Mouse (Mus musculus) adrenal gland, adult 8-10 months (tissue): ENCODE measurements around the gene Gm10570. TPM values are rescaled to one million over a fixed set of nuclear protein-coding genes. Genes with fewer than 3 reads are reported as not detected.

Experiments used
- DNase-seq: peaks from one replicate; pipeline ENCODE4 v3.0.0; 2022
- total RNA-seq, 4 experiments: library from RNA; stranded (reverse); gene quantifications; 2 replicates each; pipeline ENCODE4 v1.2.4; 2022

Gm10570 gene
- total RNA-seq, 4 experiments from 2014 or later: 0.86 TPM; not detected in 3

DNA sequence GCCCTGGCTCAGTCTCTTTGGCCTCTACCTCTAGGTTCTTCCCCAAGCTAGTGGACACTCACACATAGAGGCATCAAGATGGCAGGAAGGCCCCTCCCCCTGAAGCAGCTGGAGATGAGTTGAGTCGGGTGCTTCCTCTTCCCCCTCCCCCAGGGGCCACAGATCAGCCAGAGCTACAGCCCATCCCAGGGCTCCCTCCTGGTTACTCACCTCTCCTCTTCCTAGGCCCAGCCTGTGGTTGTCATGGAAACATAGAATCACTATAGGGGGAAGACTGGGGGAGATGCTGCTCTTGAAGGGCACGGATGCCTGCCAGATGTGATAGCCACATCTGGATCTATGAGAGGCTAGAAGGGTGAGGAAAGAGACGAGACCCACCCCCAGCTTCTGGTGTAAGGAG lies 3.7 kb downstream of the Gm10570 start:
- DNase-seq: no peak

DNA sequence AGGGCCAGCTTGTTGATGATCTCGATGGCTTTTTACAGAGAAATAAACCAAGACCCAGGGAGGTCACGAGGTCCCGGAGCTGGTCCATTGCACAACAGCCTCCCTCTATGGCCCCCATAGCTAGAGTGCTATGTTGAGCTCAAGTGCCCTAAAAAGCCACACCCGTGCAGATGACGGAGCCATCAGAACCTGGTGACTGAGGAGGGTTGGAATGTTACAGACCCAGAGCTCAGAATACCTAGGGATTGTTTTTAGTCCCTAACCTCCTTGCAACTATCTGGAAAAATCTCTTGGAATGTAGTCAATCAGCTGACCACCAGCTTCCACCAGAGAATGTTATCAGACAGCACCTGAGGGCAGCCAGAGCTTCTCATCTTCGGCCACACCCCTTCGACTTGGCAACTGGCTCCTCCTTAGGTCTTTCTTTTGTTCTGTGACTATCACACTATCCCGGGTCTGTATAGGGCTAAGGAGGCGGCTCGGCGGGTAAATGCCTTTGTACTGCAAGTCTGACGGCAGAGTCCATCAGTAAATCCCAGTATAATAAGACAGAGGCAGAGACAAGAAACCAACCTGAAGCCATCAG lies 6.1 kb downstream of the Gm10570 start:
- no peak for DNase-seq

DNA sequence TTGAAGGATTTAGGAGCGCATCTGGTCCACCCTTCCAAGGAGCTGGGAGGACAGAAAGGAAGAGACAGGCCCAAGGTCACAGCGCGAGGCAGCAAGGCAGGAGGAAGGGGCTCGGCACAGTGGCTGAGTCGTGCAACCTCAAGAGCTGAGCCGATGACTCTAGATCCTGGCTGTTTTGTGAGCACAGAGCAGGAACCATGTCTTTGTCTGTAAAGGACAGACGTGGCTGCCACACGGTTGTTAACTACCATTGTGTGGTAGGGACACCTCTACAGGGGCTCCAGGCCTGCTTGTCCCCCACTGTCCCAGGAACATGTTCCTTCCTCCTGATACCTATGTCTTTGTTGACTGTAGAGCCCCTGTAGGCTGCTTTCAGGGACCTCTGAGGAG lies 8.8 kb downstream of the Gm10570 start:
- no peak for DNase-seq

DNA sequence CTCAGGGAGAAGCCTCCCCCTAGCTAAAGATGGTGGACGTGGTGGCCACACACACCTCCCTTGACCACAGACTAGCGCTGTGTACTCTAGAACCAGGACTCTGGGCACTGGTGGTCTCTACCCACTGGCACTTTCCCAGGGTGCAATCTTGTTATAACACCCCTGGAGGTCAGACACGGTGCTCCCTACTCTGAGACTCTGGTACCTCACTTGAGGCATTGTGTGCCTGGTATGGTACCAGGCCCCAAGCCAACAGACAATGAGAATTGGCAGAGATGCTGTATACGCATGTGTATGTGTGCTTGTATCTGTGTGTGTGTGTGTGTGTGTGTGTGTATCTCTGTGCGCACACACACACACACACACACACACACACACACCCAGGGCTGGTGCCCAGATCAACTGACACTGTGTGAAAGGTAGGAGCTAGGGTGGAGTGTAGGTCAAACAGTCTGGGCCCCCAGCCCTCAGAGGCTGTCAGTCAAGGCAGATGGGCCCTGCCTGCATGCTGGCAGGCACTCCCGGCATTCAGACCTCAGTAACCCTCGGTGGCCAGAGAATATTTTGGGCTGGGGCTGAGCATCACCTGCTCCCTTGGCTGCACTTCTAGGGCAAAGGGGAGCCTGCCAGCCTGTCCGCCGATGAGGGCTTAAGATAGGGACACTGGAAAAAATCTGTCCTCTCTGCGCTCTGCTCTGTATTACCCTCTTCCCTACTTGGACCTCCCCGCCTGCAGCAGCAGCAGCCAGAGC lies 9.4 kb downstream of the Gm10570 start:
- DNase-seq: no peak

DNA sequence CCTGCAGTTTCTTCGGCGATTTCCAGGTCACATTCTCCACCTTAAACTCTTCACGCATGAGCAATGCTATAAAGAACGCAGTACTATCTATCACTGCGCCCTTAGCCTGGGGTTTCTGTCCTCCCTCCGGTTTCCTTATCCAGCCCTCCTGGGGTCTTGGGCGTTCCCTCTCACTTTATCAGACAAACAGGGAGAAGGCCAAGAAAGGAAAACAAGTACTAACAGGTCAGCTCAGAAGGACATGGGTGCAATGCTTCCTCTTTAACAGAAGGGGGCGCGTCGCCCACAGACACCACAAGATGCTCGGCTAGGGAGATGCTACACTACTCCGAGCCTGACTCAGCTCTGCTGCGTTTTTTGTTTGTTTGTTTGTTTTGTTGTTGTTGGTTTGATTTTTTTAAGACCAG lies 11.3 kb downstream of the Gm10570 start:
- DNase-seq: no peak

DNA sequence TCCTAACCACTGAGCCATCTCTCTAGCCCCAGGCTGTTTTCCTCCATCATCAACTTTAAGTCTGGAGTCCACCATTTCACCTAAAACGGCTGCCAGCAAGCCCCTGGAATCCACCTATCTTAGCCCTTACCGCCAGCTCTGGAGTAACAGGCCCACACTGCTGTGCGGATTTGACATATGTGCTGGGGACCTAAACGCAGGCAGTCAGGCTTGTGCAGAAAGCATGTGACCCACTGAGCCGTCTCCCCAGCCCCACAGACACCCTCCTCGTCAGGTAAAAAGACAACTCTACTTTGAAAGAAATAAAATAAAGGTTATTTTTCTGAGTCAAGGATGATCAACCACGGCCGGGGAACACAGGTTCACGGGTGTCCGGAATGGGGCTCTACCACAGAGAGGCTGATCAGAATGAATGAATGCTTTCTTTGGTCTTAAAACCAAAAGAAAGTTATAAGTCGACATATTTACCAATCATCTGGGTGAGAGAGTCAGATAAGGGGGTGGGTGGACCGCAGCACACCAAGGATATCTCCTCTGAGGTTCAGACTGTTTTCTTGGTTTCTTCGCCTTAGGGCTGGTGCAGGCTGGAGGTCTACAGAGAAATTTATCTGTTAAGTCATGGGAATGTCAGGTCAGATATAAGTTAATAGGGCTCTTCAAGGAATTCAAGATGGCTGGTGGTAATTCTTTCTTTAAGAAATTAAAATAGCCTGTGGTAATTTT lies 12.1 kb downstream of the Gm10570 start:
- DNase-seq: no peak

DNA sequence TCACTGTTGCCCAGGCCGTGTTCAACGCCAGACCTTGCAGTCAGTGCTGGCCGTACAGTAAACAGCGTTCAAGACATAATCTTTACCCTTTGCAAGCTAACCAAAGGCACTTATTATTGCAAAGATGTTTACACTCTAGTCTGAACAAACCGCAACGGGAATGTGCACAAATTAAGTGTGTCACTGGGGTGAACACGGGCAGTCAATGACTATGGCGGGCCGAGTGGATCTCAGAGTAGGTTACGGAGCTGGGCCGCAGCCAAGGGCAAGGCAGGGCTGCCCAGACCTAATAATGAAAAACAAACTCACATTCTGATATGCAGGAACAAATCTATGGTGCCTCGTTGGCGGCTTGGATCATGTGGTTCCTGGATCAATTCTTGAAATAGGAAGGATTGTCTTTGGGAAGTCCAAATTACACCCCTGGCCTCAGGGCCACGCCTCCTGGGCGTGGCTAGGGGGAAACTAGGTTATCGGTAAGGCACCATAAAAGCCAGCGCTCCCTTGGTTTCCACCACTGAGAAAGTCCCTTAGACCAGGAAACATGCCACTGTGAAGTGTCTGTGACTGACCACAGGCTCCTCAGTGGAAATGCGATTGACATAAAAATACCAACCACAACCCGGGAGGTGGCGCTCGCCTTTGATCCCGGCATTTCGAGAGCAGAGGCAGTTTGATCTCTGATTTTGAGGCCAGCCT lies 13.3 kb downstream of the Gm10570 start:
- no peak for DNase-seq

DNA sequence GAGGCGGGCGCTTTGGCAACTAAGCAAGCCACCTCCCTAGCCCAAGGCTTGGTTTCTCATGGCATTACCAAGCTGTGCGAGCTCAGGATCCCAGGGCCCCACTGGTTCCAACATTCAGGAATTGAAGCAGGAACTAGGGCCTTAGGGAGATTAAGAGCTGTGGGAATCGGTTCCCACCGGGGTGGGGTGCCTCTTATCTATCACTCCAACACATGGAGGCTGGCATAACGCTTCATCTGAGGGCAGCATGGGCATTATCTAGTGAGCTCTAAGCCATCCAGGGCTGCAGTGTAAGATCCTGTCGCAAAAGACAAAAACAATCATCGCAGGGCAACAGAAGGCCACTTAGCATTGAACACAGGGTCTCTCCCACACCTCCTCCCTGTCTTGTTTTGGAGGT lies 14.0 kb downstream of the Gm10570 start:
- DNase-seq: no peak

DNA sequence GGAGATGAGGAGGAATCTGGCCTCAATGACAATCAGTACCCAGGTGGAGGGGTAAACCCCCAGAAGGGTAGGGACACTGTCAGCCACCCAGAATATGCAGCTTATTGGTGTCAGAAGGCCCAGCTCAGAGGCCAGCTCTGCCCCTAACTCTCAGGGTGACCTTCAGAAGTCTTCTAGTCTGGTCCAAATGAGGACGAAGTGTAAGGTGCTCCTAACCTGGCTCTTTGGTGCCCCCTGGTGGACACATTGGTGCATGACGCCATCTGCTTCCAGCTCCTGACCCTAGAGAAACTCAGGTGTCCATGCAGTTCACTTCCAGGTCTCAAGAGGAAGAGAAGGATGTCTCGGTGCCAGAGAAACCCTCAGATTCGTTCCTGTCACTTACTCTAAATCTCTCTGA lies 16.2 kb downstream of the Gm10570 start:
- DNase-seq: no peak

DNA sequence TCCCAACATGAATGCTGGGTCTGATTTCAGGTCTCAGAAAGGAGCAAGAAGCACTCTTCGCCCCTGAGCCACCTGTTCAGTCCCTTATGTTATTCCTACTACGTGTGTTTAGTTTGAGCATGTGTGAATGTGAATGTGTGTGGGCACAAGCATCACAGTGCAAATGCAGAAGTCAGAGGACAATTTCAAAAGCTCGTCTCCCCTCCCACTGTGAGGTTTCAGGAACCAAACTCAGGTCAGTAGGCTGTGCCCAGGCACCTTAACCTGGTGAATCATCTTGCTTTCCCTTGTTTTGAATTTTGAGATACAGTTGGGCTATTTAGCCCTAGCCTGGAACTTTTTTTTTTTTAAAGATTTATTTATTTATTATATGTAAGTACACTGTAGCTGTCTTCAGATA lies 18.6 kb downstream of the Gm10570 start:
- no peak for DNase-seq

DNA sequence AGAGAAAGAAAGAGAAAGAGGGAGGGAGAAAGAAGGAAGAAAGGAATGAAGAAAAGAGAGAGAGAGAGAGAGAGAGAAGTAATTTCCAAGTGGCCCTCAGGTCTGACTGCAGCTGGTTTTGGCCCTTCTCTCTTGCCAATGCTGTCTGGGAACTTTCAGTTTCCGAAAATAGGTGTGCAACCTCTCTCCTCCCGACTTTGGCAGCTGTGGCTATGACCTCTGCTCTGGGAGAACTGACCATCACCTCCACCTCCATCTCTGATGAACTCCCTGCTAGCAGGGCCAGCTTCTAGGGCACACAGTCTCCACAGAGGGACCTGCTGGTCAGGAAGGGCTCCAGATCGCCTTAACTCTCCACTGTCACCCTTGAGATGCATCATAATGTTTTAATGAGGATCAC lies 21.9 kb downstream of the Gm10570 start:
- no peak for DNase-seq

DNA sequence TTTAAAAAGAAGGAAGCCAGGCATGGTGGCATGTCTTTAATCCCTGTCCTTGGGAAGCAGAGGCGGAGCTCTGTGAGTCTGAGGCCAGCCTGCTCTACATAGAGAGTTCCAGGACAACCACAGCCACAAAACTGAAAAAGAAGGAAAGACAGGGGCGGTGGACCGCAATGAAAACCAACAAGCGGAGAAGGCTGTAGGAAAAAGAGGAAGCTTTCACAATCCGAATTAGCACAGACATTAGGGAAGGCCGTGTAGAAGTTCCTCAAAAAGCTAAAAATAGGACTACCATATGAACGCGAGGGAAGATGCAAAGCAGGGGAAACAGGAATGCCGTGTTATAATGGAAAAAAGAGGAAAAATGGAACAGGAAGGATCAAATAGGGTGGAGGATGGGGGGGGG lies 24.6 kb downstream of the Gm10570 start:
- no peak for DNase-seq

DNA sequence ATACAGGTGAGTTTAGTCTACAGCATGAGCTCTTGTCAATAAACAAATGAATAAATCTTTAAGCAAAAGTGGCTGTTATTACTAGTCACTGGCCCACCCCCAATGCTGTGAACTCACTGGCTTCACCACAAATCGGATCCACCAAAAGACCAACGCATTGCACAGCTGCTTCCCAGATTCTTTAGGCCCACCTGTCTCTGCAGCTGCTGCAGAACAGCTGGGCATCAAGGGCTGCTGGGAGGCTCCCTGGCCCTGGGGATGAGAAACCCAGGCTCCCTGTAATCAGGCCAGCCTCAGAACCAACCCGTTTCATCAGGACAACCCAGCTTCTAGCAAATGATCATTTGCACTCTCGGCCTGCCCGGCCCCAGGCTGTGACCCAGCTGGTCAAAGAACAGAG lies 25.6 kb downstream of the Gm10570 start:
- DNase-seq: no peak

DNA sequence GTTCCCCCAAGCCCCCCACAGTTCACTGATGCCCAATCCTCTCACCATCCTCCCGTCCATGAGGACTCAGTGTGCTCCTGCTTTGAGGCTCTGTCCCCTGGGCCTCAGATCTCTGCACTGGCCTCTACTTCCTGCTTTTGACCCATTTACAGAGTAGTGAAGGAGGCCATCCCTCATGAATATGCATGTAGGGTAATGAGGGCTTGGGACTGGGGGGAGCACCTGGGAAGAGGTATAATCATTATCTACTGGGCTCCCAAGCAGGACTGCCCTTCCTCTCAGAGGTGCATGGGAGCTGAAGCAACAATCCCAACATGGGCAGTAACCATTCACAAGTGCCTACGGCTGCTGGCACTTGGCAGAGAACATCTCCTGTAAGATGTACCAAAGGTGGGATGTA lies 29.4 kb downstream of the Gm10570 start, which contains the start of gene Serinc2:
TSS of gene Serinc2 (minus strand) at position 101 of the 400 bp plus-strand sequence.
- DNase-seq: no peak

DNA sequence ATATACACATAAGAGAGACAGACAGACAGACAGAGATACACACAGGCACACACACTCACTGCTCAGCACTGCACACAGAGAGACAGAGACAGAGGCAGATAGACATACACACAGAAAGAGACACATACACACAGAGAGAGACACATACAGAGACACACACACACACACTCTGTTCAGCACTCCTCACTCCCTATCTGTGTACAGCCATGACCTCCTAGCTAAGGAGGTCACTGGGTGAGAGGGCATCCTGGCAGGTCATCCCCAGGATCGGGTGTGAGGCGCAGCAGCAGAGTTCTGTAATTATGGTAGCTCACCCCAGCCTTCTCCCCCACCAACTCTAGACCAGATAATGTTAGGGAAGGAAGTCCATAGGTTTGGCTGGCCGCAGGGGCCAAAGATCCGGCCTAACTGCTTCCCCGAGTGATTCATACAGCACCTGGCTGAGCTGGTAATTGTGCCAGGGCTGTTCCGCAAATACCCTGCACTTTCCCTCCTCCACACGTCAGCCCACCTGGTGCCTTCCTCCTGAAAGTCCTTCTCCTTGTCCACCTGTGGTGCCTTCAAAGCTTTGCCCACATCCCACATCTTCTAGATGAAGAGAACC lies 31.8 kb downstream of the Gm10570 start:
- DNase-seq: no peak

DNA sequence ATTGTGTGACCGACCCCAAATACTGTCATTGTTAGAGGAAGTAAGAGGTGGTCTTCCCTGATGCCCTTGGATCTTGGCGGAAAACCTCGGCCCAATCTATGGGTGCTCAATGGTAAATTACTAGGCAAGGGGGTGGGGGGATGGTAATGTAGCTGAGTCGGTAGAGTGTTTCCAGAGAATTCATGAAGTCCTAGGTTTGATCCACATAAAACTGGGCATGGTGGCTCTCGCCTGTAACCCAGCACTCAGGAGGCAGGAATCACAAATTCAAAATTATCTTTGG lies 32.7 kb downstream of the Gm10570 start:
- DNase-seq: no peak

DNA sequence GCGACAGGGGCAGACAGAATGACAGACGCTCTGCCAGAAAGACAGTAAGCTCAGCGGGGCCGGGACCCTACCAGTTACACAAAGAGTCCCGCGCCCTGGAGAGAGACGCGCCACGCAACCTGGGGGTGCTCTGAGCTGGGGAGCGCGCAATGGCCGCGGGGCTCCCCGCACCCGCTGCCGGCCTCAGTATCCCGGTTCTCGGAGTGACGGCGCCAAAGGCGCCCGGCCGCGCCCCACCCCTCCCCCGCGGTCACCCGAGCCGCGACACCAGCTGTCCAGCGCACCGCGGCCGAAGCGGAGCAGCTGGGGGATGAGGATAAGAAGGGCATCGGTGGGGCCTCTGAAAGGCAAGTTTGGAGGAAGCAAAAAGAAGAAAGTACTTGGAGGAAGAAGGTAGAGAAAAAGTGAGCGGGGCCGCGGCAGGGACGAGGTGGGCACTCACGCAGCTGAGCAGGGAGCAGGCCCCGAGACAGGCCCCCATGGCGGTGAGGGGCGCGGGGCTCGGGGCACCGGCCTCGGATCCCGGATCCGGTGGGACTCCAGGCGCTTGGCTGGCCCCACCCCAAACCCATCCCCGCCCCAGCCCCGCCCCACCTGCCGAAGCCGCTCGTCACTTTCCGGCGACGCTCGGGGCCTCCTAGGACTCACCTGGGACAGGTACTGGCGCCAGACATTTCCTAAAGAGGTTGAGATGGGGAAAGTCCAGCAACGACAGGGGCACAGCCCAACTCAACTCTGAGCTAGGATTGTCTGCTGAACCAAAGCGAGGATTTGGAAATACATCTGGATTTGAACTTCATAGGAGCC lies 33.3 kb downstream of the Gm10570 start:
- DNase-seq: no peak

DNA sequence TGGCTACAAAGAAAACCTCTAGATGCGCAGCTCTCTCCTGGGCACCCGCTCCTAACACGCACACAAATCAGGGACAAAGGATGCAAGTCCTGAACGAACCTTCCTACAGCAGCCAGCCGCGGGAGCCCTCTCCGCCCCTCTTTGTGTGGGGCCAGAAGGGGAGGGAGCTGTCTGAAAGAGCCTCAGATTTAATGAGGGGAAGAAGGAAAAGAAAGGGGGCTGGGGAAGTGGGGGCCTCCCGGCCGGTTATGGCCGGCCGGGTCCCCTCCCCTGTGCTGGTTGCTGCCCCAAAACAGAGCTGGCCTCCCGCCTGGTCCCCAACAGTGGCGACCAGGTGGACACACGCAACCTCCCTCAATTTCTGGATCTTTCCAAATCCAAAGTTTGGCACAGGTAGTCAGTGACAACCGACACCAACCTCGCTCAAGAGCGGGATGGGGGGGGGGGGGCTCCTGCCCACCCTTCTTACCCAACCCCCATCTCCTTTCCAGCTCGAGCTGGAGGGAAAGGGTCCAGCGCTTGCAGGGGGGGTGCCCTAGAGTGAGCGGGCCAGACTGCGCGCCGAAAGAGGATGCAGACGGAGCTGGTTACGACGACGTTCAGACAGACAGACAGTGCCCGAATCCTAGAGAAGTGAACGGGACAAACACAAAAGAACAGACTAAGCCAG lies 34.0 kb downstream of the Gm10570 start:
- no peak for DNase-seq

DNA sequence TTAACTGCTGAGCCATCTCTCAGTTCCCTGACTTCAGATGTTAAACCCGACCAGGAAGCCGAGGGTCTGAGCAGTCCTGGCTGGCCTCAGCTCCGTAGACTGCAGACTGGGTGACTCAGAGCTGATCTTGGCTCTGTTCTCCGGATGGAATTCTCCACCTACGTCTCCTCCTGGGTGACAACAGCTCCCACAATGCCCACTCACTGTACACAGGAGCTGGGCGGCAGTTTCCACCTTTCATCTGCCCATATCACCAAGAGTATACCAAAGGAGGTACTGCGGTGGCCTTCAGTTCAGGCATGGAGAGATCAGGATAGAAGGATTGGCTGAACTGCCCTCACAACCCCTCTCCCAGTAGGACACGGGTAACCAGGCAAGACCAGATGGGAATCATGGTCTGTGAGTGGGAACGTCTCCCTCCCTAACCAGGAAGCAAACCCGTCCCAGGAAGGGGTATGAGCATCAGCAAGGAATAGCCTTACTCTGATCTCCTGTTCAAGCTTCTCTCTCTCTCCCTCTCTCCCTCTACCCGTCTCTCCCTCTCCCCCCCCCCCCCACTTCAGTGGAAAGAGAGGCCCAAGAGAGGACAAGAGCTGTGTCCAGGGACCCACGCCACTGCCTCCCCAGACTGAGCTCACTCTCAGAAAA lies 34.7 kb downstream of the Gm10570 start:
- DNase-seq: peak; percentile 32

DNA sequence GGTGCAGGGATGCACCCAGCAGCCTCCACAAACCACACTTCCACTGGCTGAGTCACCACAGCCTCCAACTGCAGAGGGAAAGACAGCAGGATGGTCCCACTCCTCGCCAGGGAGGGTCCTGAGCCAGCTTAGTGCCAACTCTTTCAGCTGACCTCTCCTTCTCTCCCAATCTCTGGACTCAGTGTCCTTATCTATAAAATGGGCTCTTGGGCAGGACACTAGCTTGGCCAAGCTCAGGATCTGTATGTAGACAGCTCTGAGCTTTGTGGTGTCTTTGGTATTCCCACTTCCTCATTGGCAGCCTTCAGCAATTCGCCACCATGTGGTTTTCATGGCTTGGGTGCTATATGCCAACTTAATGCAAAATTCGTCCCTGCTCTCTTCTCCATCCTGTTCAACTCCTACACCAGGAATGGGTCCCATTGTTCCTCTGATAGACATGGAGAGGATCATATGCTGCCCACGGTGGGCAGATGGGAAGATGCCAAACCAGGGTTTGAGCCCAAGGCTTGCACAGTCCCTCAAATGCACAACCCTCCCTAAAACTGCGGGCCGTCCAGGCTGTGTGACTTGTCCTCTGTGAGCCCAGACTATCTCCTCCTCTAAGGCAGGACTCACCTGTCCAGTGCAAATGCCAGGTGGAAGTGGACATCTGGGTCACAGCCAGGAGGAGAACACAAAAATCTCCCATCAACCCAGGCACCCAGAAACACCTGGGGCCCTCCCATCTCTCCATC lies 37.7 kb downstream of the Gm10570 start:
- no peak for DNase-seq
